Mouse (Mus musculus) layer of hippocampus, adult 6 months (tissue): ENCODE results near the gene Rxfp1. TPM values are rescaled to one million over a fixed set of nuclear protein-coding genes. Genes with fewer than 3 reads are reported as not detected.

Source experiments
- long read RNA-seq, 2 experiments: library from polyadenylated mRNA; unstranded; transcript quantifications; one replicate each; pipeline ENCODE4 v2.0.0; 2019 to 2020
- polyA plus RNA-seq: library from polyadenylated mRNA; unstranded; fragments of <200 nt; fragmentation: Nextera tagmentation; gene quantifications from 2 replicates; pipeline ENCODE4 v1.2.3, GENCODE M21; 2021

Rxfp1 gene
- polyA plus RNA-seq: 0.65 and 0.97 TPM in 2 replicates
- long read RNA-seq, experiment 1, full-length matches to known transcripts: 1 of 4 reads
- long read RNA-seq, experiment 1, partial matches to known transcripts: 0 of 4 reads
- long read RNA-seq, experiment 1, other reads (novel, unspliced or antisense): 3 of 4 reads
- long read RNA-seq, experiment 2, full-length matches to known transcripts: 3 of 5 reads
- long read RNA-seq, experiment 2, partial matches to known transcripts: 0 of 5 reads
- long read RNA-seq, experiment 2, other reads (novel, unspliced or antisense): 2 of 5 reads

DNA sequence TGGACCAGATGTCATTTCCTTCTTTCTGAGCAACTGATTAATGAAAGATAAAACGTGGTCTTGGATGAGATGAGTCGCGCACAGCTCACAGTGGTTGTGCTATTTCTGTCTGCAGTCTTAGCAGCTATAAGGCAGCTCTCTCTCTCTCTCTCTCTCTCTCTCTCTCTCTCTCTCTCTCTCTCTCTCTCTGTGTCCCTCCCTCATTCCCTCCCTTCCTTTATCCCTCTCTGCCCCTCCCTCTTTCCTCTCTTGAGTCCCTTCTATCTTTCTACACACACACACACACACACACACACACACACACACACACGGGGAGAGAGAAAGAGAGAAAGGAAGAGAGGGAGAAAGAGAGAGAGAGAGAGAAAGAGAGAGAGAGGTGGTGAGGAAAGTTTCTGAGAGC lies at the start of gene Rxfp1:
Gene Rxfp1, minus strand, starts transcription at position 101 of the 400 bp plus-strand sequence.

DNA sequence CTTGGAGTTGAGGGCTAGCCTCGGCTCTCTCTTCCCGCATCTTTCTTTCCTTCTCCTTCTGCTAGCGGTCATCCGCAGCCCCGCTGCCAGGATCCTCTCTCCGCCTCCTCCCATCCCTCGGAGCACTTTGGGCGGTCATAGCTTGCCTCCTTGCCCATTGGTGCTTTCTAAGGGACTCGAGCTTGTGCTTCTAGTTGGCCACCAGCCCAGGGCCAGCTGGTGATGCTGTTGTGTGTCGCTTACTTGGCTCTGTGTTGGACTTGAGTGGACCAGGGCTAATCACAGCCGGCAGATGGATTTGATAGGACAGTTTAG lies 108.3 kb downstream of the Rxfp1 start, which contains the start of gene Etfdh:
Gene Etfdh, minus strand, starts transcription at position 85 of the 315 bp plus-strand sequence.

DNA sequence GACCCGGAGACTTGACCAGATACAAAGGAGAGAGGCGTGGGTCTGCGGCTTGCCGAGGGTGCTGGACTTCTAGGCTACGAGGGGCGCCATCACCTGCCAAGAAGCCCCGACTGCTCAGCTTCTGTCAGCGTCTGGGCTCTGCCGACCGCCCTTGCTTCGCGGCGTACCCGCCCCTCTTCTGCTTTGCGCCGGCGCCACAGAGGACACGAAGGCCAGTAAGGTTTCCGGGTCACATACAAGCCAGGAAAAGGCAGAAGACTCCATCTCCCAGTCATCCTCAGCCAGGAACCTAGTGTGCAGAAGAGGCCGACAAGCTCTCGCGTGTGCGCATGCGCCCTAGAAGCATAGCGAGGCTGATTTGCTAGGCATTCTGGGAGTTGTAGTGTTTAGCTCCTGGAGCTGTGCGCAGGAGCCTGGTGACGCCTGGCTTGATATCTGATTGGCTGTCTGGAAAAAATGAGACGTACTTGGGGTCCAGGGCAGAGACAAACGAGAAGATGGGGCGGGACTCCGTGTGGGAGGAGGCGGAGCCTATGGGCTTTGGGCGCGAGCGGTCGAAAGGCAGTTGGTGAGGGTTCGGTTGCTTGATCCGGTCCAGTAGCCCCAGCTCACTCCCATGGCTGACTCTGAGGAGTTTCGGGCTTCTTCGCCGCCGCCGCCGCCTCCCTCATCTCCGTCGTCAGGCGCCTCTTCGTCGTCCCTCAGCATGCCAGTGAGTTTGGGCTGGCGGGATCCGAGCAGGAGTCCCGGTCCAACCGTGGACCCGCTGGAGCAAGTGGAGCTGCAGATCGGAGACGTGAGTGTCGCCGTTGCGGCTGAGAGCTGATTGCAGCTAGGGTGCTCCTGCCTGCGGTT lies 108.9 kb downstream of the Rxfp1 start, which contains the start of gene 4930579G24Rik:
Gene 4930579G24Rik, plus strand, starts transcription at position 519 of the 855 bp plus-strand sequence.

Other genes with a start within 250 kb of the Rxfp1 start
- 0.72 and 0.84 TPM in 2 replicates for gene Fnip2, start 170.1 kb downstream of the Rxfp1 start, polyA plus RNA-seq
- 83.9 and 85.9 TPM in 2 replicates for gene Ppid, start 146.5 kb downstream of the Rxfp1 start, polyA plus RNA-seq
- gene 4930579G24Rik, start 108.8 kb downstream of the Rxfp1 start, polyA plus RNA-seq: 2.0 and 2.7 TPM in 2 replicates
- 22.9 and 25.3 TPM in 2 replicates for gene Etfdh, start 108.4 kb downstream of the Rxfp1 start, polyA plus RNA-seq
- gene Tmem144, start 114.9 kb upstream of the Rxfp1 start, polyA plus RNA-seq: 11.2 and 14.3 TPM in 2 replicates
- 0.87 and 1.8 TPM in 2 replicates for gene Fam198b, start 146.7 kb upstream of the Rxfp1 start, polyA plus RNA-seq